Mouse (Mus musculus): ENCODE data around the gene Agap1. TPM values are rescaled to one million over a fixed set of nuclear protein-coding genes. Genes with fewer than 3 reads are reported as not detected.

The Agap1 gene
- total RNA-seq, 2 experiments from 2014 or later = 225 to 280 TPM

DNA sequence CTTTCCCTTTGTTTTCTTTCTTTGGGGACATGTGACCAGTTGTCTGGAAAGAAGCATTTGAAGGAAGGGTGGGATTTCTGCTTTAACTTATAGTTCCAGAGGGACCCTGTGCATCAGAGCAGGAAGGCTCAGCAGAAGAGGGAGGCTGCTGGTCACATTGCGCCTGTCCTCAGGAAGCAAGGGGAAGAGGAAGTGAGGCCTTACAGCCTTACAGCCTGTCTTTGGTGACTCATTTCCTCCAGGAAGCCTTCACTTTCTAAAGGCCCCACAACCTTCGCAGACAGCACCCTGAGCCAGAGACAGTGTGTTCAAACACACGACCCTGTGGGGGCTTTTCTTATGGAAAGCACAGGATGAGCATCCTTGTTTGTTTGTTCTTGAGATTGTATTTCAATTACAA lies 287.8 kb downstream of the Agap1 start:
- no peak for DNase-seq (ENCODE audit: low spot score in 2 of 2)

DNA sequence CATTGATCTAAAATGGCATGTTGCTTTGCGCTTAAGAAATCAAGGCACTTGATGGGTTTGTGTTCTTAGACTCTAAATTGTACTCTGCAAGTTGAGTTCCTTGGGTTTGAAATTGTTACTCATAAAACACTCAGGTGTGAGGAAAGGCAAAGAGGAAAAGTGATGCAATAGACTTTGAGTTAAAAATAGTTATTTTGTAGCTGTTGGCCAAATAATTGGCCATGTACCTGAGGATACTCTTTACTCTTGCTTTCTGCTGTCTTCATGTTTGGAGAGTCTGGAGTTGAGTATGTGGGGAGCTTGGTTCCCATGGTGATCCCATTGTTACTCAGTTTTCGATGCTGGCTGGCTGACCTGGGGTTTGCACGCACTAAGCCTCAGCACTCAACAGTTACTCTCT lies 291.6 kb downstream of the Agap1 start:
- no peak for DNase-seq (ENCODE audit: low spot score in 2 of 2)

DNA sequence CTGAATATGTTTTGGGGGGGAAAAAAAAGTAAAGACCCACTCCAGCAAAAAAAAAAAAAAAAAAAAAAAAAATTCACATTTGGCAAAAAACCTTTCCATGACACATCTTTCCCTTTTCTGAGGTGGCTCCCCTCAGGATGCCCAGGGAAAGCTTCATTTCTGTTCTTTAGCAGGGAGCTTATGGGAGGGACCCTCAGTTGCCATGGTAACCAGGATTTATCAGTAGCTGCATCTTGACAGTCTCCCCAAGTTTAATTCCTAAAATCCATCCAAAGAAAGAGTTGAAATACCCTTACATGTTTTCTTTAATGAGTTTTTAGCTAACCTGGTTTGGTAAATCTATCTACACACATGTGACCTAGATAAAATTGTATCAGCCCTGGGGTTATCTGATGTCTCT lies 295.1 kb downstream of the Agap1 start:
- DNase-seq (ENCODE audit: low spot score in 2 of 2) = no peak

DNA sequence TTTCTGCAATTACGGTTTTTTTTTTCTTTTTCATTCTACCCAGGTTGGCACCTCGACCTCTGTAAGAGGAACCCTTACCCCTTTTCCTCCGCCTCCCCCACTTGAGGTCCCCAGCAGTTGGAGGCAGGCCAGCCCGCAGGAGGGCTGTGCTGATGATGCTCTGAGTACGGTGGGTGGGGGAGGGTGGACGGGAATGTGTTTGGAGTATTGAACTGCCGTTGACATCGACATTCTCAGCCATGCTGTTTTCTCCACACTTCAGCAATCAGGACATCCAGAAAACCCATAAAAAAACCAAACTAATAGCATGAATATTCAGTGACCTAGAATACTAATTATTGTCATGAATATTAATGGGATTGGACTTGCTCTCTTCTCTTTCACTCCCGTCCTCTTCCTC lies 295.9 kb downstream of the Agap1 start:
- DNase-seq (ENCODE audit: low spot score in 2 of 2) = no peak

DNA sequence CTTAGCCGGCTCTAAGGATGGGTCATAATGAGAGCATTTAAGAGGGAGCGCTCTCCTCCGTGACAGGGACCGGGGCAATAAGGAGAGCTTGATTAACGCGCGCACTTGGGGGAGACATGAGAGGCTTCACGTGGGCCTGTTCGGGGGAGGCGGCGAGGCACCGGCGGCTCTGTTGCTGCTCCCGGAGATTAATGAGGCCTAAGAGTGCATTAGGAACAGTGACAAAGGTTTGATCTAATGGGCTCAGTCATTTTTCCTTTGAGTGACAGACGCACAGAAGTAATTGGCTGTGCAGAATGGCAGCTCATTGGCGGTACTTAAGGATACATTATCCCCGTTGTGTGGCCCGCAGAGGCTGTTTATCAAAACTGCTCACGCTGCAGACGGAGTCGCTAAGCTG lies 296.3 kb downstream of the Agap1 start:
- peak in 1 of 2 experiments; percentile 26 for DNase-seq (ENCODE audit: low spot score in 2 of 2)

DNA sequence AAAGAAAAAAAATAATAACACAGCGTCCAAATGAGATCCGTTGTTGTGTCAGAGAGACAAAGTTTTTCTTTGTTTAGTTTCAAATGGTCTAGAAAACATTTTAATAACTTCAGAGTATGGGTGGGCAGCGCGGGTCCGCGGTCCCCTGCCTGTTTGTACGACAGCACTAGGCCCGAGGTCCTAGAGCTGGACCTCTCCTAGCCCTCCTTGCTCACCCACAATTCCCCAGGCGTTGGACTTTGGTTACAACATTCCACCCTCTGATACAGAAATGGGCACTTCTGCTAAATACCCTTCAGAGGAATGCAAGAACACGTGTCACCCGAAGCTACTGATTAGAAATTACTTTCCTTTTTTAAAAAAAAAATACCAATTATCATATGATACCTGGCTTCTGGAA lies 296.7 kb downstream of the Agap1 start:
- no peak for DNase-seq (ENCODE audit: low spot score in 2 of 2)

DNA sequence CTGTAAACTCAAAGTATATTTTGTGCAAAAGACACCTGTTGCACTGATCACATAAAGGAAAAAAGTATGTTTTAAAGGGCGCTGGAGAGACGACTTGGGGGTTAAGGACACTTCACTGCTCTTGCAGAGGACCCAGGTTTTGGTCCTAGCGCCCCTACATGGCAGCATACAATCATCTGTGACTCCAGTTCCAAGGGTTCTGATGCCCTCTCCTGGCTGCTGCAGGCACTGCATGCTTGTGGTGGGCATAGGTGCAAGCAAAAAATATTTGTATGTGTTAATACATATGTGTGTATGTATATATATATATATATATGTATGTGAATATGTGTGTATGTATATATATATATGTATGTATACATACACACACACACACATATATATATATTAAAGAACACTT lies 298.1 kb downstream of the Agap1 start:
- no peak for DNase-seq (ENCODE audit: low spot score in 2 of 2)

DNA sequence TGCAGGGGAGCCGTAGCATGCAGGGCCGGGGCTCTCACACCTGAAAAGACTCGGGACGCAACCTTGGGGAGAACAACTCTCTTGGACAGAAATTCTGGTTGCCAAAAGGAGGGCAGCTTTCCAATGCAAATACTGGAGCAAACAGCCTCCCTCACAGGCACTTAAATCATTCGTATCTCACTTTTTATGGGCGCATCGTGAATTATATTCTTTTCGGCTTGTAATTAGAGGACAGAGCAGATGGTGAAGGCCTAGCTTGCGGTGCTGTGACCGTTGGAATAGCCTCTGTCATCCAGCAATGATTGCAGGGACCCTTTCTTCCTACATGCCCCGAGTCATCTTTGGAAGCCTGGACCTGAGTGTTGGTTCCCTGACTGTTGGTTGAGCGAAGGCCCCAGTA lies 300.8 kb downstream of the Agap1 start:
- no peak for DNase-seq (ENCODE audit: low spot score in 2 of 2)

DNA sequence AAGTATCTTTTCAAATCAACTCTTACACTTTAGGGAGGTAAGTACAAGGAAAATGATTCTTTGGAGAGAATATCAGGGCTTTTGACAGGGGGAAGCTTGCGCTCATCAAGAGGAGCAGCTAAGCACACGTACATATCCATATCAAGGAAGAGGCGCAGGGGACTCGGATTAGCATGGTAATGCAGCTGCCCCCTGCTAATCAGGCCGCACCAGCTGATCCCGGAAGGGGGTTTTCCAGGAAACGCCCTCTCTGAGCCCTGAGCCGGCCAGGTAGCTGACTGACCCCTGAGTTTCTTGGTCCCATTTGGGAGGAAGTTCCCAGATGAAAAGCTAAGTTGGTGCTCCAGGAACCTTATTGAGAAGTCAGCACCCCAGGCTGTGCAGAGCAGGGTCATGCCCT lies 301.8 kb downstream of the Agap1 start:
- no peak for DNase-seq (ENCODE audit: low spot score in 2 of 2)

DNA sequence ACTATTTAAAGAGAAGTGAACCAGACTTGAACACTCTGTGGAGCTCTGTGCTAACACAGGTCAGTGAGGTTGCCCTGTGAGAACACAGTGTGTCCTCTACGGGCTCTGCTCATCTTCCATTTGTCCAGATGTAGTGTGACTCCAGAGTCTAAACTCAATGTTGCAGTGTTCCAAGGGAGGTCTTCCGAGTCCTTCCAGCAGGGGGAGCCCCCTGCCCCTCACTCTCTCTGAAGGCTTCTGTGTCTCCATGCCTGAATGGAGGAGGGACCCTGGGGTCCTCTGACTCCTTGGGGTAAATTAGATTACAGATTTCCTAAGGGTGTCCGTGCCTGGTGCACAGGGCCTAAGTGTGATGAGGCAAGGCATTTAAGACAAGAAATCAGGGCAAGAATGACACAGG lies 302.9 kb downstream of the Agap1 start:
- no peak for DNase-seq (ENCODE audit: low spot score in 2 of 2)

DNA sequence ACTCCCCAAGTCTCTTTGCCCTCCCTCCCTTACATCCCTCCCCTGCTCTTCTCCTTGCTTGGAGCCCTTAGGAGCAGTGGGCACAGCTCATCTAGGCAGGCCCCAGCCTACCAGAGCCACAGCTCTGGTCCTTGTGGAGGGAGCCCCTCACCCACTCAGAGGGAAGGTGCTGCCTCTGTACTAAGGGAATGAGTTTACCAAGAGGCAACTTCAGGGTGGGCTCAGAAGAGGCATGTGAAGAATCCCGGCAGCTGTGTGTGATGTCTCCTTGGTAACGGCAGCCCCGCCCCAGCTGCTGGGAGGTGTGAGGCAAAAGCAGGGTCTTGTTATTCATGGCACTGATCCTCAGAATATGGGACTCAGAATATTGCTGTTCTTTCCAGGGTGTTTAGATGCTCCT lies 309.3 kb downstream of the Agap1 start:
- no peak for DNase-seq (ENCODE audit: low spot score in 2 of 2)

DNA sequence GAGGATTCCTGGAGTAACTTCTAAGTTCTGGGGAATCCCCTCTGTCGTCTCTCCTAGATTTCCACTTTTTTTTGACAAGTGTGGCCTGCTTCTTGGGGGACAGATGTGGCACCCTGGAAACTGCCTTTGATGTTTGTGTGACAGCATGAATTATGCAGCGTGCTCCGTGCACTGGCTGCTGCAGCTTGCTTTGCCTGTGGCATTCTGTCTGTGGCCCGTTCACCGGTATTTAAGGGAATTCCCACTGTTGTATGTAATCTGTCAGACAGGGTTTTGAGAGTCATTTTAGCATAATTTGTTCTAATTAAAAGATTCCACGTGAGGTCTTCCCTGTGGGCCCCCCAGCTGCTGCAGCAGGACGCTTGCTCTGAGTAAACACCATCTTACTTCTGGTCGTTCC lies 312.3 kb downstream of the Agap1 start:
- no peak for DNase-seq (ENCODE audit: low spot score in 2 of 2)

DNA sequence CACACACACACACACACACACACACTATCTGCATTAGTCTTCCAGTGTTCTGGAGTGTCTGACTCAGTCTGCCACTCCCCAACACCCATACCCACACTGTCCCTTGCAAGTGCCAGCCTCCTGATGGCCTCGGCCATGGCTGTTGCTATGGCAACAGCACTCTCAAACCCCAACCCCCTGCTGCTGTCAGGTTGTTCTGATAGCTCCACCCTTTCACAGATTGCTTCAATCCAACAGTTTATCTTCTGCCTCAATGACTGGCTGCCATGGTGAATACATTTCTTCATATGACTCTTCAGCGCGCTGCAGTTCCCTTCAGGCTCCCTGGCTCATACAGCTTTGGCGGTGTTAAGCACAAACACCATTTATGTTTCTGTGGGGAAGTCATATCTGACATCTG lies 315.0 kb downstream of the Agap1 start:
- no peak for DNase-seq (ENCODE audit: low spot score in 2 of 2)

DNA sequence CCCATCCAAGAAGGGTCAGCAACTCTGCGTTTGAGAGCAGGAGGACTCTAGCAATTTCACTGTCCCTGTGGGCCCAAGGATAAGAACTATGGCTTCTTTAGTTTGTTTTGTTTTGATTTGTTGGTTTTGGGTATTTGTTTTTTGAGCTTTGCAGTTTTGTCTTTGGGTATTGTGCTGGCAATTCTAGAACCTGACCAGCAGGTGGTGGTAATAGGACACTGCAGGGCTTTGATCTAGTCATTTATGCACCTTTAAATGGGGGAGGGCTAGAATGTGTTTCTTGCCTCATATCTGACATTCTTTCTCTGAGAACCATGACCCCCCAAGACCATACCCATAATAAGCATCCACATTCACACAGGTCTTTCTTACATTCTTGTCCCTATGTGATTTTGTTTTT lies 315.7 kb downstream of the Agap1 start:
- DNase-seq (ENCODE audit: low spot score in 2 of 2) = no peak

DNA sequence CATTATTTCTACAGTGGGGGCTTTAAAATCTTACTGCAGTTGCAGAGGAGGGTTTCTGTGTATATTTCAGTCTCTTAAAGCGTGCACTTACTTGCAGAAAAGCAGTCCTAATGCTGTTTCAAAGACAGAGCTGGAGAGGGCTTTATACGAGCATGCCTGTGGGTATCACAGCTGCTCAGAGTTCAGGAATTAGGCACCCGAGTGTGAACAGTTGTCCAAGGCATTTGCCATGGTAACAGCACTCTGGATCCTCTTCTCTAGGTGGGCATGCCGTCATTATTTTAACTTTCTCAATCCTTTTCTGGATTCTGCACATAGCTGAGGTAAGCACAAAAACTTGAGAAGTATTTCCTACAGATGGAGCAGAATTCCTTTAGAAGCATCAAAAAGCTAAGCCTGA lies 321.1 kb downstream of the Agap1 start:
- DNase-seq (ENCODE audit: low spot score in 2 of 2) = no peak

DNA sequence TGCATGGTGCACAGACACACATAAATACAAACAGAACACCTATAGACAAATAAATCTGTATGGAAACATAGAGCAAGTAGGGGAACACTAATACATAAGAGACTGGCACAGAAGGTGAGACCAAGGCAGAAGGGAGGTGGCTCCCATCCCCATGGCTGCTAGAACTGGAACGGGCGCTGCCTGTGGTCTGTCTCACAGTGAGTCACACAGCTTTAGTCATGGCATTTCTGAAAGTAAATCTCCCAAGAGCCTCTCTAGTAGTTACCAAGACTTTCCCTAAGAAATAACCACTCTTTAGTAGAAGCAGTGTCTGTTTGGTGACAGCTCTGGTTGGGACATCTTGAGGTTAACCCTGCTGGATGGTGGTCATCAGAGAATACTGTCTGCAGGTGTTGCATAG lies 326.1 kb downstream of the Agap1 start:
- no peak for DNase-seq (ENCODE audit: low spot score in 2 of 2)

DNA sequence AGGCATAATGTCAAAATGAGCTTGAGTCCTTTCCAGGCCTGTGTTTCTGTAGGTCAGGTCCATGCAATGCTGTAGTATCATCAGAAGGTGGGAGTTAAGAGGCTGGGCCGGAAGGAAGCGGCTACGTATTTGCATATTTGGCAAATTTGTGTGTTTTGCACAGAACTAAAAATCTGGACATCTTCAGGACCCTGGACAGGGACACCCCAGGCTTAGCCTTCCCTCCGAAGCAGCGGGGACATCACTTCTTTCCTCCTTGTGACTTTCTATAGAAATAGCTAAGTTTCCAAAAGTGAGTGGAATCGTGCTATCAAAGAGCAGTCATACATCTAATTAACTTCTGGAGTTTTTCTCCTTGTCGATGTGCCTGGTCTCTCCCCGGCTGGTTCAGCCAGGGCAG lies 327.3 kb downstream of the Agap1 start:
- DNase-seq (ENCODE audit: low spot score in 2 of 2) = no peak

DNA sequence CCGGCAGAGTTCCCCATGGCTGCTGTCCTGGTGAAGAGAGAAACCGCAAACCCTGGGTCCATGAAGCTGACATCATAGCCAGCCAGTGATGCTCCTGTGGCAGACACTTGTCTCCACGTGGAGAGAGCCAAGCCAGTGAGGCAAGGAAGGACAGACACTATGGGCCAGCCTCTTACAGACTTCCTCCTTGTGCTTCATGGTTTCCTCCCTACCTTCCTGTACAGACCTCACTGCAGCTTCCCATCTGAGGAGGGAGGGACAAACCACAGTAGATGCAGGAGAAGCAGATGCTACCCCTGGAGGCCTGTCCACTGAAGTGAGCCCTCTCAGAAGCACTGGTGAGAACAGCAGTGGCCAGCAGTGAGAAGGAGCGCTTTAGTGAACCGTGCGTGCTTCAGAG lies 332.2 kb downstream of the Agap1 start:
- no peak for DNase-seq (ENCODE audit: low spot score in 2 of 2)

DNA sequence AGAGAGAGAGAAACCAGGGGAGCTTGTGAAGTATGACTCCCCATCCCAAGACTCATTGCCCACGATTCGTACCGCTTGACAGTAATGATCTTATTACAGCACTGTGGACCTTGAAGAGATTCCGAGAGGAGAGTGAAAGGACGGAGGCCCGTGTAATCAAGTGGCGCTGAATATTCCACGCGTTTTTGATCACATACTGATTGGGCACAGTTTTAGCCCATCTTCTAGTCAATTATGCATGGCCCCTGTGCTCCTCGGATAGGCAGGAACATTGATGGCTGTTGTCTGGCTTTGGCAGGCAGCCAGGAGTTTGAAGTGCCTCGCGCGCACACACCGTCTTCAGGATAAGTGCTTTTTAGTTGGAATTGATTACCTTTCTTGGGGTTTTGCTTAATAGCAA lies 344.1 kb downstream of the Agap1 start:
- DNase-seq (ENCODE audit: low spot score in 2 of 2) = no peak

DNA sequence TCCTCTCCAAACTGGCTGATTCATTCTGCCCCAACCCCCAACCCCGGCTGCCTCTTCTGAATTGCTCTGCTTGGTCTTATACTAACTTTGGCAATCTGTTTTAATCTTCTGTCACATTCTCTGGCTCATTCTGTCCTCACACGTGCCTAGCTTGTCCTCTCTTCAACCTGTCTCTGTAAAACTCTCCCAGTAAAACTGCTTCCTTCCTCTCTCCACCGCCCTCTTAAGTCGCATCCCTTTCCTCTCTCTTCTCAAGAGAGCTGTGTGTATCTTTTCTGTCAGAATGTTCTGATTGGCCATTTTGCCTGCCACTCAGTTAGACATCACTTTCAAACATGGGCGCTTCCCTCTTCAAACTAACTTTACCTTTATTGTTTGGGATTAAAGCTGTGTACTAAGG lies 346.9 kb downstream of the Agap1 start:
- peak; percentile 31 to 49 for DNase-seq (ENCODE audit: low spot score in 2 of 2)

DNA sequence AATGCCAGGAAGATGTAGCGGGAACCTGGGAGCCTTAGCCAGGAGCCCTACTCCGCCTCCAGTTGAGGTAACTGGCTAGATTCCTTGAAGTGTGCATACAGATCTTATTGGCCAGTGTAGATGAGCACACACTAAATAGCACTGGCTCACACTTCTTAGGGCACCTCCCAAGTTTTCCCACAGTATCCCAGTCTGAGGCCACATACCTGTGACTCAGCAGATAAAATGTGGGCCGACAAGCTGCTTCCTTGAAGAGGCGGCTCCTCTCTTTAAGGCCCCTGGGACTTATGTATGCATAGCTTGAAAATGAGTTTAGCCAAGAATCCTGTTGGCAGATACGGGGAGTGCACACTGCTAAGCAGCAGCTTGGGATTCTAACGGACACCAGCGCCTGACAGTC lies 350.4 kb downstream of the Agap1 start:
- DNase-seq (ENCODE audit: low spot score in 2 of 2) = no peak

DNA sequence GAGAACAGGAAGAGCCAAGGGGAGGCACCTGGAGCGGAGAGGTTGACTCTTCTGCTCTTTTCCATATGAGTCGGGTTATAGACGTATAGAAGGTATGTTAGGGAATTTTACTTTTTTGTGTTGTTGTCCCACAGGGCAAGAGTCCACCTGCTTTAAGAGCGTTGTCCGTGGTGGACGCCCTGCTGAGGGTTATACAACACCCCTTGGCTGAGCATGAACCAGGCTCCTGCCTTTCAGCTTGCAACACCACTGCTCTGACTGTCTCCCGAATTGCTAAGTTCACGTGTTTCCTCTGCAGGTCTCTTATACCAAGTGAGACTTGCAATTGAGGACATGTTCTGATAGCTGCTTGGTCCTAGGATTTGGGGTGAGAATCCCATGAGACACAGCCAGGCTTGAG lies 358.2 kb downstream of the Agap1 start:
- no peak for DNase-seq (ENCODE audit: low spot score in 2 of 2)

DNA sequence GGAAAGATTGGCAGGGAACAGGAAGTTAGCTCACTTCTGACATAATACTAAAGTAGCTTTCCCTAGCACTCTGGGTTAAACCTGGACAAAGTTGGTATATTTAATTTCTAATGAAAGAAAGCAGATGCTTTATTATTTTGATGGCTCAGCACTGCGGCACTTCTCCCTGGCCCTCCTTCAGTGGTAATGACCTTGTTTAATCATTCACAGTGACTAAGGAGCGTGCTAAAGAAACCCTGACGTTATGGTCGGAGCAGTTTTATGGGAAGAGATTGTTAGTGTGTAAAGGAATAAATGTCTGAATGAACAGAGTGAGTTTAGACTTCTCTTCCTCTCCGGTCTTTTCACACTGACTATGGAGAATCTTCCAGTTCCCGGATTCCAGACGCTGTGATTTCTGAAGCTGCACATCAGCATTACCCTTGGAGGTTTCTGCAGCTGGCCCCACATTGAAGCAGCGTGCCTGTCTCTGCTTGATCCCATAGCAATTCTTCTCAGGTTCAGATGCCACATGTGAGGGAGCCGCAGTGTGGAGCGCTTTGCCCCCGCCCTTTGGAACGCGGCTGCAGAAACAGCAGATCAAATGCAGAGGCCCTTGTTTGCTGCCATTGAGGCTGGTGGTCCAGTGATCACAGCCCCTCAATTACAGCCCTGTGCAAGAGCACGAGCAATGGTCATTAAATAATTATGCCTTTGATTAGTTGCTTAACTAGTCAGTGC lies 362.0 kb downstream of the Agap1 start:
- no peak for DNase-seq (ENCODE audit: low spot score in 2 of 2)

DNA sequence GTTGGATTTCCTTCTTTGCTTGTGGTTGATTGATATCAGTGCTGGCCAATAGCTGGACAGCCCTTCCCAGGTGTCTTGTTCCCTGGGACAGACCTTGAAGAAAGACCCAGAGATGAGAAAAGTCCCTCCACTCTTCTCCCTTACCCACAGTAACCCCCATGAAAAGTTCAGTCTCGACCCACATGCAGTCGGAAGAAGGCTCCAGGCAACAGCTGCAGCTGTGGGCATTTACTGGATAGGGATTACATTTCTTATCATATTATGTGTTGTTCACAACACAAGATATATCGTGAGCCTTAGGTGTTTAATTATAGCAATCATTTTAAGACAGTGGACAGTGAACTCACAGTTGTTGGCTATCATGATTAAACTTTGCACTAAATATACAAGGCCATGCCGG lies 367.2 kb downstream of the Agap1 start:
- no peak for DNase-seq (ENCODE audit: low spot score in 2 of 2)

All from layer of hippocampus, postnatal 14 days (tissue).